Mouse (Mus musculus): ENCODE measurements at regions not wholly inside any gene's neighbourhood (a gene's known extent, or its start where the extent isn't known, plus 50 kb on each side); places are given as distances from the start of the nearest gene placed in this dataset. TPM values are rescaled to one million over a fixed set of nuclear protein-coding genes. Genes with fewer than 3 reads are reported as not detected.
A peak's percentile ranks its signal among the peaks of the same experiment; 100 is the strongest.

GRCm38 (mm10) chr10:60889792-60890191, 58.4 kb upstream of the Unc5b start:
- 83% methylated on average over 13 of the region's 13 CpGs for WGBS
- no peak overlapping the region for H3K27ac ChIP-seq (ENCODE audit: low read depth, low read length)
- ATAC-seq (ENCODE audit: low read depth) = no peak

GRCm38 (mm10) chr10:60888541-60888940, 57.2 kb upstream of the Unc5b start:
- H3K9ac ChIP-seq (replicated peaks; ENCODE audit: low read depth, low read length) = no peak overlapping the region
- no peak overlapping the region for H3K4me3 ChIP-seq (ENCODE audit: low read depth, low read length)
- H3K27me3 ChIP-seq (ENCODE audit: control insufficient read depth, insufficient read depth, low read length) = no peaks in the 10 kb centered on the region
- H3K9me3 ChIP-seq (ENCODE audit: control insufficient read depth, low read length) = no peaks in the 10 kb centered on the region
- WGBS = 74% methylated on average over 7 of the region's 7 CpGs
- no peaks in the 10 kb centered on the region for H3K36me3 ChIP-seq (ENCODE audit: control insufficient read depth, insufficient read depth, low read length)
- peaks cover 14% of the 10 kb centered on the region for H3K4me1 ChIP-seq (ENCODE audit: control insufficient read depth, insufficient read depth, low read length)
- no peak overlapping the region for H3K4me2 ChIP-seq (ENCODE audit: low read depth, low read length)
- ATAC-seq (ENCODE audit: low read depth) = no peak
- no peak overlapping the region for H3K27ac ChIP-seq (ENCODE audit: low read depth, low read length)

More at GRCm38 (mm10) chr10:60889792-60890191, 58.4 kb upstream of the Unc5b start:
- Histone ChIP-seq H3K9me3 (ENCODE audit: control insufficient read depth, low read length) (no peaks in the 10 kb centered on the region), H3K9ac (replicated peaks; ENCODE audit: low read depth, low read length) (no peak overlapping the region), H3K4me2 (ENCODE audit: low read depth, low read length) (no peak overlapping the region), H3K27me3 (ENCODE audit: control insufficient read depth, insufficient read depth, low read length) (no peaks in the 10 kb centered on the region), H3K4me3 (ENCODE audit: low read depth, low read length) (no peak overlapping the region), H3K36me3 (ENCODE audit: control insufficient read depth, insufficient read depth, low read length) (no peaks in the 10 kb centered on the region), H3K4me1 (ENCODE audit: control insufficient read depth, insufficient read depth, low read length) (peaks cover 23% of the 10 kb centered on the region)

DNA sequence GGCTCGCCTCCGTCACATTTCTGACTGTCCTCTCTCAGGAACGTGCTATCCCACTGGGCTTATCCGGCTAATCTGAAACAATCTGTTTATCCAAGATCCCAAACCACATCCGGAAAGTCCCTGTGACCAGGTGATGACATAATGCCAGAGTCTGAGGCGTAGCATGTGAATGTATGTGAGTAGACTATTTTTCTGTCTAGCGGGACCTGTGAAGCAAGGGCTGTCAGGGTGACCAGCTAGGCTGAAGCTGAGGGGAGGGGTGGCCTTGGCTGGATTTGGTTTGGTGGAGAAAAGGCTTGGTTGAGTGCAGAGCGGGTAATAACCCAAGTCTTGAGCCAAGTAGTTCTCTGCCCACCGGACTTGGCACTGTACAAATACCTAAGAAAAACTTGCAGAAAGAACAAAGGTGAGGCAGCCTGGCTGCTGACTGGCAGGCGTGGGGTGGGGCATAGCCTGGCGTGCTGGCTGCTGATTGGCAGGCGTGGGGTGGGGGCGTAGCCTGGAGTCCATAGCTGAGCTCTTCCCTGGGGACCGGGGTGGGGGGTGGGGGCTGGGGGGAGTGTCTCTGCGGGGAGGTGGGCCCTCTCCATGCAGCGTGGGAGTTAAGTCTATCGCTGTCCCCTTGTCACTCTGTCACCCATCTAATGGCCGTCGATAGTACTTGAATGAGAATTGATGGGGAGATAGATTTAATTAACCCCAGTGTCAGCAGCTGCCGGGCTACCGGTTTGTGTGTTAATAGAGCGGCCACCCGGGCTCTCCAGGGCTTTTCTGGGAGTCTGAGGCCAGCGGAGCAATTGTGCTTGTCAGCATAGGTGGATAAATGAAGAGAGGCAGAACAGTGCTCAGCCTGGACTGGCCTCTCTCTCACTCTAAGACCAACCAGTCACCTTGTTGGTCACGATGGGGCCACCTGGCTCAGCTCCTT, 54.2 kb upstream of the Unc5b start:
- 29% methylated on average over 25 of the region's 25 CpGs for WGBS
- Histone ChIP-seq H3K4me3 (ENCODE audit: low read depth, low read length) (no peak overlapping the region), H3K9ac (replicated peaks; ENCODE audit: low read depth, low read length) (no peak overlapping the region)

GRCm38 (mm10) chr10:60884806-60885205, 53.4 kb upstream of the Unc5b start:
- H3K27ac ChIP-seq (ENCODE audit: low read depth, low read length) = no peak overlapping the region
- no peak overlapping the region for H3K4me2 ChIP-seq (ENCODE audit: low read depth, low read length)
- no peaks in the 10 kb centered on the region for H3K9me3 ChIP-seq (ENCODE audit: control insufficient read depth, low read length)
- H3K4me3 ChIP-seq (ENCODE audit: low read depth, low read length) = no peak overlapping the region
- ATAC-seq (ENCODE audit: low read depth) = no peak
- WGBS = 95% methylated on average over 5 of the region's 5 CpGs
- H3K9ac ChIP-seq (replicated peaks; ENCODE audit: low read depth, low read length) = no peak overlapping the region
- H3K4me1 ChIP-seq (ENCODE audit: control insufficient read depth, insufficient read depth, low read length) = peaks cover 6% of the 10 kb centered on the region; the same call in 1 of the 2 replicates
- no peaks in the 10 kb centered on the region for H3K36me3 ChIP-seq (ENCODE audit: control insufficient read depth, insufficient read depth, low read length)
- no peaks in the 10 kb centered on the region for H3K27me3 ChIP-seq (ENCODE audit: control insufficient read depth, insufficient read depth, low read length)

More for the DNA sequence above, 54.2 kb upstream of the Unc5b start:
- Histone ChIP-seq H3K36me3 (ENCODE audit: control insufficient read depth, insufficient read depth, low read length) (no peaks in the 10 kb centered on the region), H3K27me3 (ENCODE audit: control insufficient read depth, insufficient read depth, low read length) (no peaks in the 10 kb centered on the region), H3K4me1 (ENCODE audit: control insufficient read depth, insufficient read depth, low read length) (peaks cover 6% of the 10 kb centered on the region; the same call in 1 of the 2 replicates), H3K9me3 (ENCODE audit: control insufficient read depth, low read length) (no peaks in the 10 kb centered on the region), H3K27ac (ENCODE audit: low read depth, low read length) (peak overlapping the region; percentile 34; the same call in 1 of the 2 replicates), H3K4me2 (ENCODE audit: low read depth, low read length) (peak overlapping the region; percentile 29; the same call in 1 of the 2 replicates)
- peak; percentile 80 for ATAC-seq (ENCODE audit: low read depth)

MicroRNAs in the stretch of these regions (microRNA counts, 519-probe panel; counts per million panel counts)
- microRNA mmu-miR-466j = not detected

Small RNA genes in the stretch of these regions (microRNA-seq; reads per million reads assigned to microRNA genes)
- gene Mir466j = not detected
- not detected for gene Mir6408

All from neural tube, embryonic 14.5 days (tissue).